Mouse (Mus musculus) ovary, postnatal 10 days (tissue): ENCODE results near the gene Clpx.
"Not testable (repeated sequence)": the region's sequence is repeated elsewhere in the genome, so short reads cannot be mapped to it uniquely, and the experiment has no call there.

Experiments
- DNase-seq: peaks from one replicate; pipeline ENCODE4 v3.0.0; 2022; ENCODE audit warnings: low spot score

Gene Clpx

GRCm38 (mm10) chr9:65293973-65294715 lies at the start of gene Clpx:
Gene Clpx (plus strand): TSS chr9:65294260.
- DNase-seq, result peak; percentile 94

GRCm38 (mm10) chr9:65247502-65248376 lies 46.3 kb upstream of the Clpx start:
- no peak for DNase-seq

GRCm38 (mm10) chr9:65248377-65248690 lies 45.7 kb upstream of the Clpx start:
- no peak for DNase-seq

GRCm38 (mm10) chr9:65252026-65252425 lies 42.0 kb upstream of the Clpx start:
- DNase-seq, result no peak

GRCm38 (mm10) chr9:65255906-65256600 lies 38.0 kb upstream of the Clpx start:
- no peak for DNase-seq

- no peak for DNase-seq
Measured at GRCm38 (mm10) chr9:65257218-65257910, 36.7 kb upstream of the Clpx start.

DNA sequence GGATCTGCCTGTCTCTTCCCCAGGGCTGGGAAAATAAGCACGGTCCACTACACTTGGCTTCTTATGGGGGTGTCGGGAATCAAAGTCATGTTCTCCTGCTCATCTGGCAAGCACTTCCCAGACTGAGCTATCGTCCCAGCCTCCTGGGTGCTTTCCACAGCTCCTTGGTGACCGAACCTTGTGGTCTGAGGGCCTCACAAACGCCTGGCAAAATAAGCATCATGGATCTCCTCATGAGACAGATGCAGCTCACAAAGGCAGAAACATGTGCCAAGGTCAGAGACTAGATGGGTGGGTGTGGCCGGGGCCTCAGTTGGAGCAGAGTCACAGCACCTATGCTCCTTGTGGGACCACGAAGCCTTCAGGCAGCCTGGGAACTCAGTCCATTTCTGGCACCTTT lies 34.7 kb upstream of the Clpx start:
- no peak for DNase-seq

GRCm38 (mm10) chr9:65261591-65262230 lies 32.3 kb upstream of the Clpx start:
- no peak for DNase-seq

DNA sequence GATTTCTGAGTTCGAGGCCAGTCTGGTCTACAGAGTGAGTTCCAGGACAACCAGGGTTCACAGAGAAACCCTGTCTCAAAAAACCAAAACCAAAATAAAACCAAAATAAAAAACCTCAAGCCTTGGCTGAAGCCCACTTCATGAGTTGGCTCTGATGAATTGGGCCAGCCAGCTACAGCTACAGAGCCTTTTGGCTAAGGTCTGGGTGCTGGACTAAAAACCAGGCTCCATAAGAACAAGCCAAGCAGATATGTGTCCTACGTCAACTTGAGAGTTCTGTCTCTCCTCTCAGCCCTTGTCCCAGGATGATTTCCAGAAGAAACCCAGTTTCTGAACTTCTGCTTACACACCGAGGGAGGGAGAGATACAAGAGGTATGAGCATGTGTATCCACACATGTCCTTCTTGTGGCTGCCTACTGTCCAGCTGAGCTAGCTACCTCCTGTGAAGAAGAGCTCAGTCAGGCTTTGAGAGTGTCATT lies 31.4 kb upstream of the Clpx start:
- DNase-seq, result no peak

GRCm38 (mm10) chr9:65264959-65265358 lies 29.1 kb upstream of the Clpx start, which contains the start of gene Cilp:
Gene Cilp (plus strand): TSS chr9:65265180.
- no peak for DNase-seq

DNA sequence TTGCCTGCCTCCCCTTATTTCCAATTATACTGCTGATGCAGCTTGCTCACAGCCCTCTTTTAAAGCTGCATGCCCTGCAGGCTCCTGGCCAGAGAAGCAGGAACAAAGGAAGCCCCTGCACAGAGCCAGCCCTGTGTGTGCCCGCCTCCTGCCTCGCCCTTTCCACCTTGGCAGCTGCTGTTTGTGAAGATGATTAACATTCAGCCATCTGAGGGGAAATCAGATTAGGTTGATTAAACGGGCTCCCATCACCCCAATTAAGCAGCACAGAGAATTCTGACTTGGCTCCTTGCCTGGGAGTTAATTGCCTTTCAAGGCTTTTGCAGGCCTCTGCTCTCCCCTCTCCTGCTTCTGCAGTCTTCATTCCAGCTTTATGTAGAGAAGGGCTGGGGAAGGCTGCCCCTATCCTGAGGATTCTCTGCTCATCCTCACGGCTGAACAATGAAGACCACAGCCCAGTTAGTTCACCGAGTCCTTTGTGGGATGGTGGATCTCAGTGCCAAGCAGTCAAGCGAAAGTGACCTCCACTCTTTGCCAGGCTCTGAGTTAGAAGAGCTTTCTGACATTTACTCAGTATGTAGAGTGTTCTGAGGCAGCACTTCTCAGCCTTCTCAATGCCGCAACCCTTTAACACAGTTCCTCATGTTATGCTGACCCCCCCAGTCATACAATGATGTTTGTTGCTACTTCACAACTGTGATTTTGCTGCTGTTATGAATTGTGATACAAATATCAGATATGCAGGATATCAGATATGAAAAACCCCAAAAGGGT lies 26.1 kb upstream of the Clpx start:
- no peak for DNase-seq

- no peak for DNase-seq
Measured at GRCm38 (mm10) chr9:65273048-65273809, 20.8 kb upstream of the Clpx start.

DNA sequence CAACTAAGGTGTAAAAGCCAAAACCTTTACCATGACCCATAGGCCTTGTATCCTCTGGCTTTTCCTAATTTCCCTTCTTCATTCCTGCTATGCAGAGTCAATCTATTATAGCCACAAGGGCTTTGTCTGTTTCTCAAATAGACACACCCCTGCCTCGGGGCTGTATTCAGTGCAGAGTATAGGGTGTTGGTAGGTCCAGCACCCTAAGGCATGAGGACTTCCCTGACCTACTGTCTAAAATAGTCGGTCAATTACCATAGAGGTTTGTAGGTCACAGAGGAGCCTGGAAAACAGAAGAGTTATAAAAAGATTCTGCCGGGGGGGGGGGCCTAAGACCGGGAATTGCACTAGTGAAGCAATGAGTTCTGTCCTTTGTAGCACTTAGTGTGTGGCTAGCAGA lies 20.2 kb upstream of the Clpx start:
- no peak for DNase-seq

DNA sequence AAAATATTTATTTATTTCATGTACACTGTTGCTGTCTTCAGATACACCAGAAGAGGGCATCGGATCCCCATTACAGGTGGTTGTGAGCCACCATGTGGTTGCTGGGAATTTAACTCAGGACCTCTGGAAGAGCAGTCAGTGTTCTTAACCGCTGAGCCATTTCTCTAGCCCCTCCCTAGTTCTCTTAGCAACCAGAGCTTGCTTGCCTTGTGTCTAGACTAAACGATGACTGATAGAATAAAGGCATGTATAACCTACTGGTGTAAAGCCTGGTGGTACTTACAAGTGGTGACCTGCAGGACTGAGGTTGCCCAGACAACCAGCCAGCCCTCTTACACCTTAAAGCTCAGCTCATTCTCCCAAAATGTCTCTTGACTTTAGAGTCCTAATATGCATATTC lies 19.2 kb upstream of the Clpx start:
- not testable (repeated sequence) for DNase-seq

- no peak for DNase-seq
Measured at GRCm38 (mm10) chr9:65275810-65276530, 18.1 kb upstream of the Clpx start.

- no peak for DNase-seq
Measured at GRCm38 (mm10) chr9:65281536-65282151, 12.4 kb upstream of the Clpx start.

- no peak for DNase-seq
Measured at GRCm38 (mm10) chr9:65283301-65283700, 10.8 kb upstream of the Clpx start.

DNA sequence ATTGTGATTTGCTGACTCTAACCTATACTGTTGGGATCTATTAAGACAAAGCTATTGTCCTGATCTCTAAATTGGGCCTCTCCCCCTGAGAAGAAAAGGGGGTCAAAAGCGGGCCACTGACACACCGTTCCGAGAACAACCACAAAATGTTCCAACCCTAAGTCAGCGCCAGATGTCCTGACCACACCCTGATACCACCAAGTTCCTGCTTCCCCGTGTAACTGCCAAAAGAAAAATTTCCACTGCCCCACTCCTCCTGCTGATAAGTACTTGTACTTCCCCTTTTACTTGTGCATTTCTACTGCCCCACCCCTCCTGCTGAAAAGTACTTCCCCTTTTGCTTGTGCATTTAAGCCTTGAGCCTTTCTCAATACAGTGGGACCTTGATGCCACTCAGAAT lies 5.8 kb upstream of the Clpx start:
- DNase-seq, result not testable (repeated sequence)

- DNase-seq, result no peak
Measured at GRCm38 (mm10) chr9:65289988-65290387, 4.1 kb upstream of the Clpx start.
